Mouse (Mus musculus): ENCODE measurements around the gene 2610042L04Rik. TPM values are rescaled to one million over a fixed set of nuclear protein-coding genes. Genes with fewer than 3 reads are reported as not detected.
"Not testable (repeated sequence)": the region's sequence is repeated elsewhere in the genome, so short reads cannot be mapped to it uniquely, and the experiment has no call there.

Gene 2610042L04Rik
- polyA plus RNA-seq (2012): not detected in 2 replicates

- H3K27me3 ChIP-seq (ENCODE audit: control insufficient read depth); H3K4me1 ChIP-seq (ENCODE audit: control insufficient read depth); H3K9me3 ChIP-seq (ENCODE audit: control insufficient read depth, low read length); H3K4me3 ChIP-seq (replicated peaks); H3K36me3 ChIP-seq (ENCODE audit: control insufficient read depth): not testable (repeated sequence)
Measured at GRCm38 (mm10) chr14:4334476-4335080, at the start of gene 2610042L04Rik. Gene 2610042L04Rik, plus strand, starts transcription at chr14:4334763.

GRCm38 (mm10) chr14:4316983-4317382, 17.6 kb upstream of the 2610042L04Rik start, which contains the start of gene Gm3149:
Gene Gm3149, plus strand, starts transcription at chr14:4317283.
- H3K4me1 ChIP-seq (ENCODE audit: control insufficient read depth); H3K9me3 ChIP-seq (ENCODE audit: control insufficient read depth, low read length); H3K27me3 ChIP-seq (ENCODE audit: control insufficient read depth); H3K4me3 ChIP-seq (replicated peaks); H3K36me3 ChIP-seq (ENCODE audit: control insufficient read depth): not testable (repeated sequence)

- not testable (repeated sequence) for H3K9me3 ChIP-seq (ENCODE audit: control insufficient read depth, low read length); H3K4me1 ChIP-seq (ENCODE audit: control insufficient read depth); H3K4me3 ChIP-seq (replicated peaks); H3K27me3 ChIP-seq (ENCODE audit: control insufficient read depth); H3K36me3 ChIP-seq (ENCODE audit: control insufficient read depth)
Measured at GRCm38 (mm10) chr14:4335506-4335905, 943 bp downstream of the 2610042L04Rik start.

GRCm38 (mm10) chr14:4368991-4369390, 34.4 kb downstream of the 2610042L04Rik start:
- H3K9me3 ChIP-seq (ENCODE audit: control insufficient read depth, low read length); H3K4me3 ChIP-seq (replicated peaks); H3K36me3 ChIP-seq (ENCODE audit: control insufficient read depth); H3K27me3 ChIP-seq (ENCODE audit: control insufficient read depth); H3K4me1 ChIP-seq (ENCODE audit: control insufficient read depth): not testable (repeated sequence)

GRCm38 (mm10) chr14:4369691-4370090, 35.1 kb downstream of the 2610042L04Rik start:
- not testable (repeated sequence) for H3K4me3 ChIP-seq (replicated peaks); H3K9me3 ChIP-seq (ENCODE audit: control insufficient read depth, low read length); H3K36me3 ChIP-seq (ENCODE audit: control insufficient read depth); H3K27me3 ChIP-seq (ENCODE audit: control insufficient read depth); H3K4me1 ChIP-seq (ENCODE audit: control insufficient read depth)

GRCm38 (mm10) chr14:4377871-4378270, 43.3 kb downstream of the 2610042L04Rik start:
- not testable (repeated sequence) for H3K27me3 ChIP-seq (ENCODE audit: control insufficient read depth); H3K9me3 ChIP-seq (ENCODE audit: control insufficient read depth, low read length); H3K36me3 ChIP-seq (ENCODE audit: control insufficient read depth); H3K4me1 ChIP-seq (ENCODE audit: control insufficient read depth); H3K4me3 ChIP-seq (replicated peaks)

GRCm38 (mm10) chr14:4385606-4386005, 51.0 kb downstream of the 2610042L04Rik start:
- not testable (repeated sequence) for H3K27me3 ChIP-seq (ENCODE audit: control insufficient read depth); H3K9me3 ChIP-seq (ENCODE audit: control insufficient read depth, low read length); H3K4me1 ChIP-seq (ENCODE audit: control insufficient read depth); H3K4me3 ChIP-seq (replicated peaks); H3K36me3 ChIP-seq (ENCODE audit: control insufficient read depth)

- H3K27me3 ChIP-seq (ENCODE audit: control insufficient read depth); H3K36me3 ChIP-seq (ENCODE audit: control insufficient read depth); H3K4me1 ChIP-seq (ENCODE audit: control insufficient read depth); H3K9me3 ChIP-seq (ENCODE audit: control insufficient read depth, low read length); H3K4me3 ChIP-seq (replicated peaks): not testable (repeated sequence)
Measured at GRCm38 (mm10) chr14:4392841-4393530, 58.4 kb downstream of the 2610042L04Rik start.

GRCm38 (mm10) chr14:4397226-4397625, 62.7 kb downstream of the 2610042L04Rik start, which contains the start of gene Gm3159:
Gene Gm3159, plus strand, starts transcription at chr14:4397526.
- H3K4me1 ChIP-seq (ENCODE audit: control insufficient read depth); H3K9me3 ChIP-seq (ENCODE audit: control insufficient read depth, low read length); H3K4me3 ChIP-seq (replicated peaks); H3K36me3 ChIP-seq (ENCODE audit: control insufficient read depth); H3K27me3 ChIP-seq (ENCODE audit: control insufficient read depth): not testable (repeated sequence)

GRCm38 (mm10) chr14:4398624-4399023, 64.1 kb downstream of the 2610042L04Rik start:
- not testable (repeated sequence) for H3K9me3 ChIP-seq (ENCODE audit: control insufficient read depth, low read length); H3K4me1 ChIP-seq (ENCODE audit: control insufficient read depth); H3K27me3 ChIP-seq (ENCODE audit: control insufficient read depth); H3K4me3 ChIP-seq (replicated peaks); H3K36me3 ChIP-seq (ENCODE audit: control insufficient read depth)

- H3K4me1 ChIP-seq (ENCODE audit: control insufficient read depth); H3K36me3 ChIP-seq (ENCODE audit: control insufficient read depth); H3K9me3 ChIP-seq (ENCODE audit: control insufficient read depth, low read length); H3K4me3 ChIP-seq (replicated peaks); H3K27me3 ChIP-seq (ENCODE audit: control insufficient read depth): not testable (repeated sequence)
Measured at GRCm38 (mm10) chr14:4400115-4400789, 65.7 kb downstream of the 2610042L04Rik start.

GRCm38 (mm10) chr14:4401245-4401644, 66.7 kb downstream of the 2610042L04Rik start:
- not testable (repeated sequence) for H3K9me3 ChIP-seq (ENCODE audit: control insufficient read depth, low read length); H3K4me1 ChIP-seq (ENCODE audit: control insufficient read depth); H3K36me3 ChIP-seq (ENCODE audit: control insufficient read depth); H3K27me3 ChIP-seq (ENCODE audit: control insufficient read depth); H3K4me3 ChIP-seq (replicated peaks)

- H3K27me3 ChIP-seq (ENCODE audit: control insufficient read depth); H3K4me1 ChIP-seq (ENCODE audit: control insufficient read depth); H3K9me3 ChIP-seq (ENCODE audit: control insufficient read depth, low read length); H3K4me3 ChIP-seq (replicated peaks); H3K36me3 ChIP-seq (ENCODE audit: control insufficient read depth): not testable (repeated sequence)
Measured at GRCm38 (mm10) chr14:4403840-4404239, 69.3 kb downstream of the 2610042L04Rik start.
